Mouse (Mus musculus) testis, adult 2 months (tissue): ENCODE measurements around the gene Mrpl14. TPM values are rescaled to one million over a fixed set of nuclear protein-coding genes. Genes with fewer than 3 reads are reported as not detected.

Experiments used
- H3K27ac ChIP-seq: fragments of 200-500 bp; 2 replicates; pipeline ENCODE4 v1.5.1; 2012; ENCODE audit warnings: low read depth, low read length; ENCODE audit not compliant: control insufficient read depth, insufficient read depth
- H3K27me3 ChIP-seq: fragments of 200-500 bp; 2 replicates; pipeline ENCODE4 v1.6.1; 2012; ENCODE audit warnings: mild to moderate bottlenecking, low read length, moderate library complexity; ENCODE audit not compliant: control insufficient read depth, insufficient read depth
- H3K36me3 ChIP-seq: fragments of 200-500 bp; 2 replicates; pipeline ENCODE4 v1.6.1; 2012; ENCODE audit warnings: mild to moderate bottlenecking, low read length; ENCODE audit not compliant: control insufficient read depth, insufficient read depth
- H3K4me1 ChIP-seq: fragments of 200-500 bp; 2 replicates; pipeline ENCODE4 v1.6.1; 2012; ENCODE audit warnings: low read length; ENCODE audit not compliant: control insufficient read depth, insufficient read depth
- H3K4me3 ChIP-seq: fragments of 200-500 bp; 2 replicates; pipeline ENCODE4 v1.5.1; 2012; ENCODE audit warnings: low read depth, mild to moderate bottlenecking, low read length, moderate library complexity, mixed read lengths; ENCODE audit not compliant: control insufficient read depth
- CTCF ChIP-seq: fragments of 200-500 bp; IDR thresholded peaks from 2 replicates; pipeline ENCODE4 v1.5.1; 2012; ENCODE audit warnings: low read depth, mild to moderate bottlenecking, inconsistent platforms, low read length, moderate library complexity; ENCODE audit not compliant: control insufficient read depth, insufficient read depth, insufficient replicate concordance
- POLR2A ChIP-seq: fragments of 200-500 bp; IDR thresholded peaks from 2 replicates; pipeline ENCODE4 v1.6.1; 2012; ENCODE audit warnings: low read depth, mild to moderate bottlenecking, inconsistent platforms, low read length, moderate library complexity; ENCODE audit not compliant: control insufficient read depth
- polyA plus RNA-seq: library from polyadenylated mRNA; depleted of rRNA; stranded (reverse); fragments of >200 nt; gene quantifications from 2 replicates; pipeline ENCODE4 v1.2.3, GENCODE M21; 2012; rRNA removed

The Mrpl14 gene
- 15.4 and 18.8 TPM in 2 replicates for polyA plus RNA-seq

DNA sequence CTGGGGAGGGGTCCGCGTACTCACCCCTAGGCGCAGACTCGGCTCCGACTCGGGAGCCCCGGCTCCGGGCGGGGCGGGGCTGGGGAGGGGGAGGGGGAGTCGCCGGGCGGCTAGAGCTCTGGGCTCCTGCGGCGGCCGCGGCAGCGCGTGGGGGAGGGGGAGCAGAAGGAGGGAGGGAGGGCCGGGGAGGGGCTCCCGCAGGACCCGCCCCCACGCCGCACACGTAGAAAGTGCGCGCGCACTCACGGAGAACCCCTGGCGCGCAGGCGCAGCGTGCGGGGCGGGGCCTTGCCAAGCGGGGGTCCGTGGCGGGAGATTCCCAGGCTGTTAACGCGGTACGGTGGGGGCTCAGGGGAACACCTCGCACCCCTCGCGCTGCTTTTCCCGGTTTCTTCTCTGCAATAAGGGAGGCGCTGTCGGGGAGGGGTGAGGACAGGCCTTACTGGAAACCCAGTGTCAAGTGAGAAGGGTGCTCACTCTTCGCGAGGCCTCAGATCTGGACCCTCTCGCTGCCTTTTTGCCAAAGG lies at the start of gene Mrpl14:
Gene Mrpl14, plus strand, starts transcription at position 230 of the 527 bp plus-strand sequence.
- peak within 1 kb of the TSS; percentile 81 for H3K4me3 ChIP-seq
- peaks cover 17% of the 10 kb centered on the region for H3K4me1 ChIP-seq
- no peak within 1 kb of the TSS for H3K27ac ChIP-seq
- TF ChIP-seq CTCF (no peak), POLR2A (peak; percentile 64)
- H3K36me3 ChIP-seq: no peaks in the 10 kb centered on the region
- H3K27me3 ChIP-seq: no peaks in the 10 kb centered on the region

DNA sequence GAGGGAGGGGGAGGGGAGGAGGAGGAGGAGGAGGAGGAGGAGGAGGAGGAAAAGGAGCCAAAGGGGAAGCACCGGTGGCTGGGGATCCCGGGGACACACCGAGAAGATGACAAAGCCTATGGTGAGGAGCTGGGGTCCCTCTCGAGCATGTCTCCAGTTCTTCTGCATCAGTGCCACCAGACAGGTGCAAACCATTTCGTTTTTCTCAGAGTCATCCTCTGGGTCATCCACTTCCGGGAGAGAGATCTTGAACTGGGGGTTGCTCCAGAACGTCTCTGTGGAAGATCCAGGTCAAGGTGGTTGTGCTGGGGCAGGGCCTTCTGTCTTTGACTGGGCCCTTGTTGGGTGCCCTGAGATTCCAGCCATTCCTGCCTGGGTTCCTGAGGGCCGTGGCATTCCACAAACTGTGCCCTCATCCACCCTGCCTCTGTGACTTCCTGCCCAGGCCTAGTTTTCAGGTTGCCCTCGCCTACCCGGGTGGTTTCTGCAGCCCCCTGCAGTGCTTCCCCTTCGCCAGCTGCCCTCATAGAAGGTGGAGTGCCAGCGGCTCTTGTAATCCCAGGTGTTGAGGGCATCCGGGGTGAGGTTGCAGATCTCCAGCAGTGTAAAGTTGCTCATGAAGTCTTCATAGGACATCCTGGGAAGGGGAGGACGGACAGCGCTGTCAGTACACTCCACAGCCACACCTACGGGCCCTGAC lies 47.4 kb upstream of the Mrpl14 start:
- H3K27ac ChIP-seq: no peak overlapping the region
- no peak overlapping the region for H3K4me3 ChIP-seq
- no peak for TF ChIP-seq POLR2A
- no peak for TF ChIP-seq CTCF
- H3K4me1 ChIP-seq: peaks cover 2% of the 10 kb centered on the region; the same call in 1 of the 2 replicates
- H3K27me3 ChIP-seq: no peaks in the 10 kb centered on the region
- no peaks in the 10 kb centered on the region; the same call in 1 of the 2 replicates for H3K36me3 ChIP-seq

DNA sequence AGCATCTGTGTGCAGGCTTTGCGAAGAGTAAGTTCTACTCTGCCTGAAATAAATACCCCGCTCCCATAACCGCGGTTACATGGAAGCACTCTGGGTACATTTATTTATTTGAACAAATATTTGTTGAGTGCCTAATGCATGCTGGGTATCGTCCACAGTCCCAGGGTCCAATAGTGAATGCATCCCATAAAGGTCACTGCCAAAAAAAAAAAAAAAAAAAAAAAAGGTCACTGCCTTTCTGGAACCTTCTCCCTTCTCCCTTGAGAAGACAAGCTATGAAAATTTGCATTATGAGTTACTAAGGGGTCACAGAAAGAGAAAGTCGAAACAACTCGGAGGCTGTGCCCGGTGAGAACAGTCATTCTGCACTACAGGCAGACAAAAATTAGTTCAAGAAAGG lies 44.1 kb upstream of the Mrpl14 start:
- no peak overlapping the region for H3K27ac ChIP-seq
- no peak overlapping the region for H3K4me3 ChIP-seq
- no peaks in the 10 kb centered on the region for H3K27me3 ChIP-seq
- H3K4me1 ChIP-seq: peaks cover 2% of the 10 kb centered on the region; the same call in 1 of the 2 replicates
- no peak for TF ChIP-seq CTCF
- no peak for TF ChIP-seq POLR2A
- H3K36me3 ChIP-seq: no peaks in the 10 kb centered on the region

DNA sequence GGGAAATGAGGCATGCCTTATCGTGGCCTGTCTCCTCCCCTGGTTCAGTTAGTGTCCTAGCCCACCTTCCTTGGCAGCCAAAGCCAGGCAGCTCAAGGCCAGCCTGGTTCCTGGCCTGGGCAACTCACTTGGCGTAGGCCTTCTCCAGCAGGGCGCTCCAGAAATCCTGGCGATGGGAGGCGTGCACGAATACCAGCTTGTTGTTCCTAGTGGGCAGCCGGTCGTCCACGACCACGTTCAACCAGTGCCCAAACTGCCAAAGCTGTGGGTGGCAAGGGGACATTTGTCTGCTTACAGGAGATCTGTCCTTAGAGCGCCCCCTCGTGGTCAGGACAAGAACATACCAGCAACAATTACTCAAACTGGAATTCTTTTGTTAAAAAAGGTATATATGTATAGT lies 43.4 kb upstream of the Mrpl14 start:
- Histone ChIP-seq H3K4me3 (peak overlapping the region; percentile 63), H3K27ac (no peak overlapping the region), H3K4me1 (peaks cover 2% of the 10 kb centered on the region; the same call in 1 of the 2 replicates), H3K36me3 (no peaks in the 10 kb centered on the region), H3K27me3 (no peaks in the 10 kb centered on the region)
- no peak for TF ChIP-seq POLR2A
- peak; percentile 77 for TF ChIP-seq CTCF

DNA sequence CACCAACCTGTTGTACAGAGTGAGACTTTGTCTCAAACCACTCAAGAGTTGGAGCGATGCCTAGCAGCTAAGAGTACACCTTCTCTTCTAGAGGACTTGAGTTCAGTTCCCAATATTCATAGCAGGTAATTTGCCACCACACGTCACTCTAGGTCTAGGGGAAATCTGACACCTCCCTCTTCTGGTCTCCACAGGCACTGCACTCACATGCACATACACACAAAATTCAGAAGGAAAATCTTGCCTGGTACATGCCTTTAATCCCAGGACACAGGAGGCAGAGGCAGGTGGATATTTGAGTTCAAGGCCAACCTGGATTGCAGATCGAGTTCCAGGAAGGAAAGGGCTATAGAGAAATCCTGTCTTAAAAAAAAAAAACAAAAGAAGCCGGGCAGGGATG lies 41.9 kb upstream of the Mrpl14 start:
- Histone ChIP-seq H3K27me3 (no peaks in the 10 kb centered on the region), H3K4me3 (no peak overlapping the region), H3K36me3 (no peaks in the 10 kb centered on the region), H3K4me1 (peaks cover 2% of the 10 kb centered on the region; the same call in 1 of the 2 replicates), H3K27ac (no peak overlapping the region)
- TF ChIP-seq POLR2A (no peak), CTCF (no peak)

DNA sequence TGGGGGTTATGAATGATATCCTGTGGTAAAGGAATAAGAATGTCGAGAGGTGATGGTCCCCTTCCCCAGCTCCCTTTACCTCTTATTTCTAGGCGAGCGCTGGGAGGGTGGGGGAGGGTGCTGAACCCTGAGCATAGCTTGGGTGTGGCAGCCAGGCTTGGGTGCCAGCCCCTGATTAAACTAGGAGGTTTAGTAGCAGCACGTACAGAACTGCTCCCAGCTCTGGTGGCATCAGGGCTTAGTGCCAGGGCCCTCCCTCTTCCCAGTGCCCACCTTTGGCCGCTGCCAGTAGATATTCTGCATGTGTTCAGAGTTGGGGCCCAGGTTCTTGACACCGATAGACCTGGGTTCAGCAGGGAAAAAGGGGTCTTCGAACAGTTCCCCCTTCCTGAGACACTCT lies 32.9 kb upstream of the Mrpl14 start:
- Histone ChIP-seq H3K36me3 (no peaks in the 10 kb centered on the region; the same call in 1 of the 2 replicates), H3K27me3 (no peaks in the 10 kb centered on the region), H3K4me1 (no peaks in the 10 kb centered on the region), H3K27ac (no peak overlapping the region), H3K4me3 (no peak overlapping the region)
- TF ChIP-seq POLR2A: no peak
- no peak for TF ChIP-seq CTCF

DNA sequence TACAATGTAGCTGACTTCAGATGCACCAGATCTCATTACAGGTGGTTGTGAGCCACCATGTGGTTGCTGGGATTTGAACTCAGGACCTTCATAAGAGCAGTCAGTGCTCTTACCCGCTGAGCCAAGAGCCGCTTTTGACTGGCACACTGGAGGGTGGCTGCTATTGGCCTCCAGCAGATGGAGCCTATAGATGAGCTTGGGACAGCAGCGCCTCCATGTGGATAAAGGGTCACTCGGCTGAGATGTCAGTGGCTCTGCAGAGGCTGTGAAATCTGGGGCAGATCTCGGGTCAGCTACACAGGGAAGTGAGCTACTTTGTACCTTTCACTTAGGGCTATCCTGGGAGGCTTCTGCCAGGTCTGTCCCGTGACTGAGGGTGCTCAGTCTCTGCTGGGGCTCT lies 30.3 kb upstream of the Mrpl14 start:
- no peak overlapping the region for H3K4me3 ChIP-seq
- H3K27me3 ChIP-seq: no peaks in the 10 kb centered on the region
- TF ChIP-seq POLR2A: no peak
- TF ChIP-seq CTCF: peak; percentile 23; the same call in 1 of the 2 replicates
- H3K4me1 ChIP-seq: peaks cover 18% of the 10 kb centered on the region
- H3K27ac ChIP-seq: no peak overlapping the region
- no peaks in the 10 kb centered on the region for H3K36me3 ChIP-seq
